Mouse (Mus musculus): ENCODE data around the gene Srsf2.

DNA sequence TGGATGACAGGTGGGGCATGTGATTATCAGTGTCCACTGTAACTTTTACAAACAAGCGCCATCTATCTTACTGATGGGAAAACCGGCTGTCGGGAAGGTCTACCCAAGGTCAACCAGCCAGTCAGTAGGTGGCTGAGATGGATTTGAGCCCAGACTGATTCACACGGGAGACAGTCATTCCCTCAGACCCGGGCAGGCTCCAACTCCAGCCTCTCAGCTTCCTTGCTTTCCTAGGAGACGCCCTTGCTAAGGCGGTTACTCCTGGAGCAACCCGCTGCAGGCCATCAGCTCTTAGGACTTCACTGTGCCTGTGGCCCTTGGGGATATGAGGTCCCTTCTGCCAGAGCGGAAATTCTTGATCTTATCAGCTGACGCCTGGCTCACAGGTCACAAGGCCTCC, 11.6 kb upstream of the Srsf2 start:
- TF ChIP-seq POLR2A (IDR thresholded peaks at IDR 0.05; ENCODE audit: low read depth, low read length) = no peak
- no peak for TF ChIP-seq CTCF (IDR thresholded peaks at IDR 0.05; ENCODE audit: extremely low read depth, insufficient read length, insufficient replicate concordance, low read depth, low read length)
